Mouse (Mus musculus) layer of hippocampus, adult 8-10 months (tissue): ENCODE measurements around the gene Ppp1r14c. TPM values are rescaled to one million over a fixed set of nuclear protein-coding genes. Genes with fewer than 3 reads are reported as not detected.
"Not testable (repeated sequence)": the region's sequence is repeated elsewhere in the genome, so short reads cannot be mapped to it uniquely, and the experiment has no call there.

Experiments used
- DNase-seq, 2 experiments: peaks; one replicate each; pipeline ENCODE4 v3.0.0; 2022; ENCODE audit warnings: low spot score in 2 of 2
- microRNA-seq, 2 experiments: library from miRNA; unstranded; fragments of <30 nt; microRNA quantifications; one replicate each; pipeline ENCODE4 v1.2.0; 2022
- total RNA-seq, 4 experiments: library from RNA; stranded (reverse); gene quantifications; 2 replicates each; pipeline ENCODE4 v1.2.4; 2022

Ppp1r14c gene
- total RNA-seq, 4 experiments from 2014 or later, result 16.8 to 18.5 (median 17.7) TPM

DNA sequence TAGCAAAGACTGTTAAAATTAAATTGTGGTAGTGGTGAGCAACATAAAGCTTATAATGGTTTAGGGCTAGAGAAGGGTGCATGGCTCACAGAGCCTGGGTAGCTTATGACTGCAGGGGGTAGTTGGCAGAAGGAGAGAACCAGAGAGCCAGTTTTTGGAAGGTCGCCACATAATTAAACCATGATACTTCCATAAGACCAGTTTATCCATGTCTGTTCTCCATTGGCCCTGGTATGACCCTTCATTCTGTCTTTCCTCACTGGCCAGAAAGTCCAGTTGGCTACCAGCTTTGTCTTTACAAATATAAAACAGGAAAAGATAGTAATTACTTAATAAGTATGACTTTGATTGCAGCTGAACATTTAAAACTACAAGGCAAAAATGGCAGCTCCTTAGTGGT is 95.0 kb downstream of the Ppp1r14c start:
- DNase-seq, result no peak

DNA sequence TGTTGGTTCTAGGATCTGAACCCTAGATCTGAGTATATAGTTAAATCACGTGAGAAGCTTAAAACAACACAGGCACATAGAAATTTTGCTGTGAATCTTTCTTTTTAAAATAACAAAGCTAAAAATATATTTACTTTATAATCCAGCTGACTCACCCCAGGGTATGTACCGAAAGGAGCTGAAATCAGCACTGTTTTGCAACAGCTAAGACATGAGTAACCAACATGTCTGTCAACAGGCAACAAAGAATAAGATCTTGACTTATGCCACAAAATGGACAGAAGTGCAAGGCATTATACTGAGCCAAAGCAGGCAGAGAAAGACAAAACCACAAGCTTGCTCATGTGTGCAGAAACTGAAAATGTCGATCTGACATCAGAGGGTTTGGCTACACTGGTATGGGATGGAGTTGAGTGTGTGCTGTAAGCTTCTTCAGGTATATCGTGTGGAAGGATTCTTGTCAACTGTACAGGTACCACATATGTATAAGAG is 100.3 kb downstream of the Ppp1r14c start:
- DNase-seq, result no peak

DNA sequence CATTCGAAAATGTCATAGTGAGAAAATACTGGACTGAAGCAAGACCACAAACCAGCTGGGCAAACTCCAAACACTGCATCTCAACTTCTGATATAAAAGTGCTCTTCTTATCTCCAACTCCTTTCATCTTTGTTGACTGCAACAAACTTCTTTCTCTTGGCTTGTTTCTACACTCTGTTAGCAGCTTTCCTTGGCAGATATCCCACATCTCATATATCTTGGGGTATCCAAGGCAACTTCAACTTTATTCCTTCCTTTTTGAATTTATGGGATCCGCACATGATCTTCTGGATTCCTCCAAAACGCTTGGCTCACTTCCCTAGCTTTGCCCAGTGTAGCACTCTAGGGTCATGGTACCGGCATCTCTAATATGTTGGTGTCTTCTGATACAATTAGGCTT is 102.7 kb downstream of the Ppp1r14c start:
- no peak for DNase-seq

DNA sequence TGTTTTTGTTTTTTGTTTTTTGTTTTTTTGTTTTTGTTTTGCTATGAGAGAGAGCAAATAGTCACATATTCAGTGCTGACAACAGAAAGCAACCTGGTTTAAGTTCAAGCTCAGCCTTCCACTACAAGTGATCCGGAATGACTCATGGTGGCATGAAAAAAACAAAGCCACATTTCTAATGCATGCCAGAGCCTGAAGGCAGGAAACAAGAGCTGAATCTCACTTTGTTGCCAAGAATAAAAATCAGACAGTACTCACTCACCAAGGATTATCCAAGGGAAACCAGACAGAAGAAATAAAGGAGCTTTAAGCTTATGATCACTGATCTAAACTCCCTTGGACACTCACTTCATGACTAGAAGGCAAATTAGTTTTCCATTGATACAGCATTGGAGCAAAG is 110.8 kb downstream of the Ppp1r14c start:
- DNase-seq, result no peak

DNA sequence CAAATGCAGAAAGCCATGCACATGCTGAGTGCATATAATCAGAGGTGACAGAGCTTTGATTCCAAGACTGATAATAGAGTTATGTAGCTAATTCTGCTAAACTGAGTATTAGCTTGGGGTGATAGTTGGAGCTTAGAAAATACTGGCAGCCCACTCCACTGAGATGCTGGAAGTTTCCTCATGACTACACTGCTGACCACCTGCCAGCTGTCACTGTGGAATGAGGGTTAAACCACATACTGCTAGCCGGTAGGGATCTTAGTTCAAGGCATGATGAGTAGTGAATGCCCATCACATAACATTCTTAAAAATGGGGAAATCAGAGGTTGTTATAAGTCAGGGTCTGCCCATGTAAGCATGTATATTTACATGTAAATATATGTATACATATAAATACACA is 113.9 kb downstream of the Ppp1r14c start:
- DNase-seq, result no peak

DNA sequence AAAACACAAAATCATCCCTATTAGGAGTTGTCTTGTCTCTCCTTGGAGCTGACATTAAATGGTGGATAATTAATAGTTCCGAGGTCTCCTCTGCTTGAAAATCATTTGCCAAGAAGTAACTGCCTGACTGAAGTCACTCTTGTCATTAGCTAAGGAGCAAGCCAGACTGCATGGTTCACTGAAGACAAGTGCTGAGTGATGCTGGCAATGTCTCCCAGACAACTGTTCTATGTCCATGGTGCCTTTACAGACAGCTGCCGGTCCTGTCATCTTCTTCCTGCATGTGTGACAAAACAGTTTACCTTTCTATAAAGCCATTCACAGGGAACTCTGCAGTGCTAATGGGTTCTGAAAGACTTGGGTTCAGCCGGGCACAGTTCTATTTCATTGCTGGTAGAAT is 124.2 kb downstream of the Ppp1r14c start:
- DNase-seq, result no peak

DNA sequence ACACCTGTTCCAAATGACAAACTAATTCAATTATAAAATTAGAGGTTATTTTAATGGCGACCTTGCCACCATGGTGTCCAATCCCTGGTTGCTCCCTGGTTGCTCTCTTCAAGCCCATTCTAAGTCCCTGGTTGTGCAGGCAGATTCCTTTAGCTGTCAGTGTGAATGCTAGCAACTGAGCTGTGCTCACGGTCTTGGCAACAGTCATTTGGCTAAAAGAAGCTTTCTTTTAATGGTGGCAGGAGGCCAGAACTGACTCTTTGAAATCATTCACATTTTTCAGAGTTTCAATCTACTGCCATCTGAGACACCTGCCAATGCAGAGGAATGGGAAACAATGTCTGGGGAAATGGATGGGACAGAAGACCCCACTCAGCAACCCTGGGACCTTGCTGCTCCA is 130.9 kb downstream of the Ppp1r14c start:
- DNase-seq, result peak in 1 of 2 experiments; percentile 25

DNA sequence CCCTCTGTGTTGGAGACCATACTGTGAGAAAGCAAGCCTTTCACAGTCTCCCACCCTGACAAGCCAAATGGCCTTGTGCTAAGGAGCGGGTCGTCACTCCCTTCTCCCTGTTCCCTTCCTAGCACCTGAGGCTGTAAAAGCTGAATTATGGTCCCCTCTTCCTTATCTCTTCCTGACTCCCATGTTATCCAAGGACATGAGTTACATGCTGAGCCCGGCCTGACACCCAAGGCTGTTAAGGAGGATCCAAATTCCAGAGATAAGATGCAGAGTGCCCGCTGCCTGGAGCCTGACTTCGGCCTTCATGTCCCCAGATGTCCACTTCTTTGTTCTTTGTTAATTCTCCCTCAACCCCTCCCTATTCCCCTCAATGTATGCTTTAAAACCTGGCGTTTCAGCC is 135.0 kb downstream of the Ppp1r14c start:
- not testable (repeated sequence) for DNase-seq

DNA sequence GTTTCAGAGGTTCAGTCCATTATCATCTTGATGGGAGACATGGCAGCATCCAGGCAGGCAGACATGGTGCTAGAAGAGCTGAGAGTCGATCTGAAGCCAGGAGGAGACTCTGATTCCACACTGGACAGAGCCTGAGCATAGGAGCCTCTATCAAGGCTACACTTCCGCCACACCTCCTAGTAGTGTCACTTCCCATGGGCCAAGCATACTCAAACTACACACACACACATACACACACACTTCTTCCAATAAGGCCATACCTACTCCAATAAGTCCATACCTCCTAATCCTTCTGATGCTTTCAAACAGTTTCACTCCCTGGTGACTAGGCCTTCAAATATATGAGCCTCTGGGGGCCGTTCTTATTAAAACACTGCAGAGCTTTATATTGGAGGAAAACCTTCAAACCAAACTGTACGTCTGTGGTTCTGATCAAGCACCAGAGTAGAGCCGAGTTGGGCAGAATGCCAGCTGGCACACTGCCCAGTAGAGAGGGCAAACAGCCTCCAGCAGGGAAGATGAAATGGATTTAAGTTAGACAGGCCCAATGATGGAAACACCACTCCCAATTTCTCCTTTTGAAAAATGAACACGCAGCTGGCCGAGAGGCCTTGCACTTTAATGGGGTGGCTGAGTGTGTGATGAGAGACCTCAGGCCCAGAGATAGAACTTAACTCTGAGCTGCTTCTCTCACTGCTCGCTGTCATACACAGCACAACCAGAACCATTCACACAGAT is 141.8 kb downstream of the Ppp1r14c start:
- peak; percentile 46 to 67 for DNase-seq

DNA sequence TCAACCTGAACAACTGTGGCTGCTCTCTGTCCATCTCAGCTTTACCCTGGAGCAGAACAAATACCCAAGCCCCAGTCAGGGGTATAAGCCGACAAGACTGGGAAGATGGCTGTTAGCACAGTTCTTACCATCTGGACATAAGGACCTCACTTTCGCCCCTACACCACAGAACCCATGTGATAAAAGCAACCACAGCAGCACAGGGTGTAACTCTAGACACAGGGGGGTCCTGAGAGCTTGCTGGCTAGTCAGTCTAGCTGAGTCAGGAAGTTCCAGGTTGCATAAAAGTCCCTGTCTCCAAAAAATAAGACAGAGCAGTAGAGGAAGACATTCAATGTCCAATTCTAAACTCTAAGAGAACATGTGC is 142.3 kb downstream of the Ppp1r14c start:
- no peak for DNase-seq

DNA sequence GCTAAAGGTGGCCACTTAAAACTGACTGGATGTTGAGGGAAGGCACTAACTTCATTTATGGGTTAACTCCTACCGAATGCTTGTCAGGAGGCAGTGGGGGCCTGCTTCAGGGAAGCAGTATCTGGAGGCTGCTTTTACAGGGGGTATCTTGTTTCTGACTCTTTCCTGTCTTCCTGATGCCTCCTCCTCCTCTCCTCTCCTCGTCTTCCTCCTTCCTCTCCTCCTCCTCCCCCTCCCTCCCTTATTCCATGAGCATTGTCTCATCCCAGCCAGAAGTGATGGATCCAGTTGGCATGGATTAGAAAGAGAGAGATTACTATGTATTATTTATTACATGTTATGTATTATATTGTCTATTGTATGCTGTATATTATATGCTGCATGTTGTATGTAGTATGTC is 142.9 kb downstream of the Ppp1r14c start:
- no peak for DNase-seq

DNA sequence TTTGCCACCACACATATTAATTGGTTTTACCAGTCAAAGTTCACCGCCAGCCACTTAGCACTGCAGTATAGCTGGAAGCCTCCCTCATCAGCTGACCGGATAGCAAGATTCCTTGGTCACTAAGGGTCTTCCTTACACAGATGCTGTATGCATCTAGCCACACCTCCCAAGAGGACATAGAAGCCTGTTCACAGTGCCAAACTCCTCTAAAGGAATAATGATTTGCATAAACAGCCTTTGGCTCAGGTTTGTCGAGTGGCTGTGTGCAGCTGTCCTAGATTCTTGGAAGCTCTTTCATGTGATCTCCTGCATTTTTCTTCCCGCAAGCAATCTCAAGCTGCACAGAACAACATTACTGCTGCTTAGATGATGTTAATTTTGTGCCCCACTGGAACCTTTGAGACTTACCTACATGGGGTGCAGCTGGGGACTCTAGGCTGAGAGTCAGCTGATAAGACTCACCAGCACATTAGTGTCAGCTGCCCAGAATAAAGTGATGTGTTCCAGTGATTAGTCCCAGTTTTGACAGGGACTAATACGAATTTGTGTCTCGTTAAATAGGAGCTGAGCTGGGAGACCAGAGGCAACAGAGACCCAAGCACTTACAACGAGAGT is 143.9 kb downstream of the Ppp1r14c start:
- DNase-seq, result no peak

DNA sequence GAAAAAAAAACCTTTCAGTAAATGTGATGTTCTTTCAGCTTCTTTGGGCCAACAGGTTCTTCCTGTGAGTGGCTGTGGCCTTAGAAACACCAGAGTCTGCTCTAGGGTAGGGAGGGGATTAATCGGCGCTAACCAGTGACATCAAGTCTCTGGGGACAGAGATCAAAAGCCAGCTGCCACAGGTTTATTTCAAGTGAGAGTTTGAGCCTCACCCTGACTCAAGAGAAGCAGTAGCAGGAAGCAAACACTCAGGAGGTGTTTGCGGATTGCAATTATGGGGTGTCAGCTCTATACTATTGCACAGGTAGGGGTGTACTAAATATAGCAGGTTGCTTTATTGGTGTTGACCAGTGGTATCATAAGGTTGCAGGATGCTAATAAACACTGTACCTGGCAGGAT is 144.6 kb downstream of the Ppp1r14c start:
- no peak for DNase-seq

DNA sequence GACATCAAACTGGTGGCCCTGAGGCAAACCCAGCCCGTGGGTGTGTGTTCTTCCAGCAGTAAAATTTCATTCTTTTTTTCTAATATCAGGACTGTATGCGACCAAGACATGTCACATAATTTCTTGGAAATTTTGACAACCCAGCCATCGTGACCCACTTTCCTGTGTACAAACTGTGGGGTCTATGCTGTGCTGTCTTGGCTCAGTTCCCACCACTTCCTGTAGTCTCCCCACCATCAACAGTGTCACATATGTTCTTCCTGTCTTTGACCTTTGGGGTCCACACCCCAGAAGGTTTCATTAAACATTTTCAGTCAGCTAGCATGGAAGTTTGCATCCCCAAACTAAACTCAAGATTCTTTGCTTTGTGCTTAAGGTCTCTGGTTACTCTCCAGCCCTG is 145.5 kb downstream of the Ppp1r14c start:
- no peak for DNase-seq

DNA sequence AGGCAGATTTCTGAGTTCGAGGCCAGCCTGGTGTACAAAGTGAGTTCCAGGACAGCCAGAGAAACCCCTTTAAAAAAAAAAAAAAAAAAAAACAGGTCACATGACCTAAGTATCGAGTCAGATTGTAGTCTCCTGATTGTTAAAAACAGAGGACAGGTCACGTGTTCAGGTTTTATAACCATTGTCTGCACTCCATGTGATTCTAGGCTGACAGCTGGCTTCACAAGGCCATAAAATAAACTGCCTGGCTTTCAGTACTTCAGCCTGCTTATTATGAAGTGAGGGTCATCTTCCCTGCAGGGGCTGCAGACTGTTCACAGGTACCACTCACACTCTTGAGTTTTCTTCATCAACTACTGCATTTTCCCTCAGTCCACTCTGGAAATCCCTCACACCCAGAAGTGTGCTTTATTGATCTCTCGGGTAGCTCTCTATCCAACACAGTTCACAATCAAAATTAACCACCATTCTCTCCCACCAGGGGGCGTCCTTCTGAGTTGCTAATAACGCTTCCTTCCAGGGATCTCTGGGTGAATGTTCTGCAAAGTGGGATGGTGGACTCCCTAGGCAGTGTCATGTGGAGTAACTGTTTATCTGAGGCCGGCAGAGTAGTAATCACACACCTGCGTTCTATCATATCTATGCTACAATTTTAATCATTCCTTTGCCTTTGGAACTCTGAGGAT is 146.9 kb downstream of the Ppp1r14c start:
- no peak for DNase-seq

DNA sequence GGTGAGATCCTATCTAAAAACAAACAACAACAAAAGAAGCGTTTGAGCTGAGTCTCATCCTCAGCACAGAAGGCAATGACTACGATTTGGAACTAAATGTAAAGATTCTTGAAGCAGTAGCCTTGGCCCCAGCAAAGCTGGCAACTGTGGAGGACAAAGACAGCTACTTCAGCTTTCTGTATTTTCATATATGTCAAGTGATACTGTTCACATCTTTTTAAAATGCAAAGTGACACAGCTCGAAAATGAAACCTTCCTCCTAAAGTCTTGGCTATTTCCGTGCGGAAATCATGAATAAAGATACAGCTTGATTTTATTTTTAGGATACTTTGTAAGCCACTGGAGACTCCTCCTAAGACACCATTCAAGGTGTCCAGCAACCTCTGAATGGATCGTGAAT is 148.1 kb downstream of the Ppp1r14c start:
- DNase-seq, result no peak

Small RNA genes lying within 50 kb of the gene (microRNA-seq; reads per million reads assigned to microRNA genes)
- gene Gm24482, result 0 reads per million in 2 experiments

Other genes starting within 250 kb of the Ppp1r14c start
- gene H60c, start 98.3 kb upstream of the Ppp1r14c start, total RNA-seq, result not detected
- gene Iyd, start 174.2 kb downstream of the Ppp1r14c start, total RNA-seq, result 1 to 10 TPM; 3.2 to 5.5 (median 4.3) TPM